Mouse (Mus musculus) CD4-positive, CD25-positive, alpha-beta regulatory T cell (primary cell): Measurements from ENCODE around the gene Gm13696. TPM values are rescaled to one million over a fixed set of nuclear protein-coding genes. Genes with fewer than 3 reads are reported as not detected.

Experiments used
- polyA plus RNA-seq: library from polyadenylated mRNA; unstranded; fragments of 100-300 nt; shearing (Covaris generic); gene quantifications from one replicate; pipeline ENCODE4 v1.2.1, GENCODE M21; 2017

Gm13696 gene
- polyA plus RNA-seq = not detected

GRCm38 (mm10) chr2:83972823-83973222 is at the start of gene Gm13696:
Gene Gm13696 (plus strand): TSS chr2:83973123.

GRCm38 (mm10) chr2:83940931-83941361 is 32.0 kb upstream of the Gm13696 start, which contains the start of gene Zswim2:
Gene Zswim2 (minus strand): TSS chr2:83941228.

DNA sequence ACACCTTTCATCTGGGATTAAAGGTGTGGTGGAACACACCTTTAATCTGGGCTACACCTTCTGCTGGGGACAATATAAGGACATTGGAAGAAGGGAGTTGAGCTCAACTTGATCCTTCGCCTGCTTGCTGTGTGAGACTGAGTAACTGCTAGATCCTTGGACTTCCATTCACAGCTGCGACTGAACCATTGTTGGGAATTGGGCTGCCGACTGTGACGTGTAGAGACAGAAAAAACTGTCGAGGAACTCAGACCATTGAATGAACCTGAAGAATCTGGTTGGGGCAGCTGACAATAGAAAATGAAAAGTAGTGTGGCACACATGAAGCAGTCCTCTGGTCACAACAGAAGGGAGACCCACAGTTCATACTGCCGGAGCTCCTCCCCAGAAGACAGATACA is 17.5 kb upstream of the Gm13696 start, which contains the start of gene Gm13698:
Gene Gm13698, plus strand, starts transcription at position 301 of the 400 bp plus-strand sequence.

DNA sequence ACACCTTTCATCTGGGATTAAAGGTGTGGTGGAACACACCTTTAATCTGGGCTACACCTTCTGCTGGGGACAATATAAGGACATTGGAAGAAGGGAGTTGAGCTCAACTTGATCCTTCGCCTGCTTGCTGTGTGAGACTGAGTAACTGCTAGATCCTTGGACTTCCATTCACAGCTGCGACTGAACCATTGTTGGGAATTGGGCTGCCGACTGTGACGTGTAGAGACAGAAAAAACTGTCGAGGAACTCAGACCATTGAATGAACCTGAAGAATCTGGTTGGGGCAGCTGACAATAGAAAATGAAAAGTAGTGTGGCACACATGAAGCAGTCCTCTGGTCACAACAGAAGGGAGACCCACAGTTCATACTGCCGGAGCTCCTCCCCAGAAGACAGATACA is 11.7 kb upstream of the Gm13696 start, which contains the start of gene Gm13693:
Gene Gm13693, plus strand, starts transcription at position 301 of the 400 bp plus-strand sequence.

GRCm38 (mm10) chr2:83967013-83967412 is 5.9 kb upstream of the Gm13696 start, which contains the start of gene Gm13695:
Gene Gm13695 (plus strand): TSS chr2:83967313.

DNA sequence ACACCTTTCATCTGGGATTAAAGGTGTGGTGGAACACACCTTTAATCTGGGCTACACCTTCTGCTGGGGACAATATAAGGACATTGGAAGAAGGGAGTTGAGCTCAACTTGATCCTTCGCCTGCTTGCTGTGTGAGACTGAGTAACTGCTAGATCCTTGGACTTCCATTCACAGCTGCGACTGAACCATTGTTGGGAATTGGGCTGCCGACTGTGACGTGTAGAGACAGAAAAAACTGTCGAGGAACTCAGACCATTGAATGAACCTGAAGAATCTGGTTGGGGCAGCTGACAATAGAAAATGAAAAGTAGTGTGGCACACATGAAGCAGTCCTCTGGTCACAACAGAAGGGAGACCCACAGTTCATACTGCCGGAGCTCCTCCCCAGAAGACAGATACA is 5.7 kb downstream of the Gm13696 start, which contains the start of gene Gm13694:
Gene Gm13694, plus strand, starts transcription at position 301 of the 400 bp plus-strand sequence.

DNA sequence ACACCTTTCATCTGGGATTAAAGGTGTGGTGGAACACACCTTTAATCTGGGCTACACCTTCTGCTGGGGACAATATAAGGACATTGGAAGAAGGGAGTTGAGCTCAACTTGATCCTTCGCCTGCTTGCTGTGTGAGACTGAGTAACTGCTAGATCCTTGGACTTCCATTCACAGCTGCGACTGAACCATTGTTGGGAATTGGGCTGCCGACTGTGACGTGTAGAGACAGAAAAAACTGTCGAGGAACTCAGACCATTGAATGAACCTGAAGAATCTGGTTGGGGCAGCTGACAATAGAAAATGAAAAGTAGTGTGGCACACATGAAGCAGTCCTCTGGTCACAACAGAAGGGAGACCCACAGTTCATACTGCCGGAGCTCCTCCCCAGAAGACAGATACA is 11.5 kb downstream of the Gm13696 start, which contains the start of gene Gm13697:
Gene Gm13697, plus strand, starts transcription at position 301 of the 400 bp plus-strand sequence.

DNA sequence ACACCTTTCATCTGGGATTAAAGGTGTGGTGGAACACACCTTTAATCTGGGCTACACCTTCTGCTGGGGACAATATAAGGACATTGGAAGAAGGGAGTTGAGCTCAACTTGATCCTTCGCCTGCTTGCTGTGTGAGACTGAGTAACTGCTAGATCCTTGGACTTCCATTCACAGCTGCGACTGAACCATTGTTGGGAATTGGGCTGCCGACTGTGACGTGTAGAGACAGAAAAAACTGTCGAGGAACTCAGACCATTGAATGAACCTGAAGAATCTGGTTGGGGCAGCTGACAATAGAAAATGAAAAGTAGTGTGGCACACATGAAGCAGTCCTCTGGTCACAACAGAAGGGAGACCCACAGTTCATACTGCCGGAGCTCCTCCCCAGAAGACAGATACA is 17.3 kb downstream of the Gm13696 start, which contains the start of gene Gm13691:
Gene Gm13691, plus strand, starts transcription at position 301 of the 400 bp plus-strand sequence.

Other genes starting within 250 kb of the Gm13696 start
- gene Itgav, start 248.7 kb upstream of the Gm13696 start, polyA plus RNA-seq = 58.9 TPM
- 0.37 TPM for gene Fam171b, start 160.5 kb upstream of the Gm13696 start, polyA plus RNA-seq
- not detected for gene Zswim2, start 31.9 kb upstream of the Gm13696 start, polyA plus RNA-seq
- not detected for gene Gm13698, start 17.4 kb upstream of the Gm13696 start, polyA plus RNA-seq
- not detected for gene Gm13693, start 11.6 kb upstream of the Gm13696 start, polyA plus RNA-seq
- not detected for gene Gm13695, start 5.8 kb upstream of the Gm13696 start, polyA plus RNA-seq
- gene Gm13694, start 5.8 kb downstream of the Gm13696 start, polyA plus RNA-seq = not detected
- gene Gm13697, start 11.6 kb downstream of the Gm13696 start, polyA plus RNA-seq = not detected
- not detected for gene Gm13691, start 17.4 kb downstream of the Gm13696 start, polyA plus RNA-seq